Mouse (Mus musculus) layer of hippocampus, postnatal 14 days (tissue): ENCODE data around the gene 1700024B05Rik. TPM values are rescaled to one million over a fixed set of nuclear protein-coding genes. Genes with fewer than 3 reads are reported as not detected.
"Not testable (repeated sequence)": the region's sequence is repeated elsewhere in the genome, so short reads cannot be mapped to it uniquely, and the experiment has no call there.

Experiments
- DNase-seq, 2 experiments: peaks; one replicate each; pipeline ENCODE4 v3.0.0; 2021 to 2022; ENCODE audit warnings: low spot score in 2 of 2, mixed read lengths in 1 of 2
- long read RNA-seq, 2 experiments: library from polyadenylated mRNA; stranded (forward); transcript quantifications; one replicate each; pipeline ENCODE4 v2.0.0; 2021
- total RNA-seq, 2 experiments: library from RNA; stranded (reverse); gene quantifications; 2 replicates each; pipeline ENCODE4 v1.2.3; 2021

Gene 1700024B05Rik
- total RNA-seq = not detected
- long read RNA-seq, experiment 1 = 0 reads
- long read RNA-seq, experiment 2 = 0 reads

DNA sequence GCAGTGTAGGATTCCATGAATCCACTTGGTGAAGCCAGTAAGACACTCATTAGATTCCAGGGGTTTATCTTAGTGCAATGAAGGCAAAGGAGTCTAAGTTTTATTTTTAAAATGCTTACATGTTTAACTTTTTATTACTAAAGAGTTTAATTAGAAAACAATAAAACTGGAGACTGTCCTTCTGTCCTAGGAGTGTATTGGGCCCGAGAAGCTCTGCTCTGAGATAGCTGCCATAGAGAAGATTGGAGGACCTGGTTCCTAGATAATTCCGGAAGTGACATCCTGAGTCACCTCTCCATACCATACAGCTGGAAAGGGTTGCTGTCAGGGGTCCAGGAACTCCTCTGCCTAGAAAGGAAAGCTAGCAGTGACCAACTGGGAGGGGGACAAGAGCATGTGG lies at the start of gene 1700024B05Rik:
TSS of gene 1700024B05Rik (plus strand) at position 301 of the 400 bp plus-strand sequence.
- not testable (repeated sequence) for DNase-seq

DNA sequence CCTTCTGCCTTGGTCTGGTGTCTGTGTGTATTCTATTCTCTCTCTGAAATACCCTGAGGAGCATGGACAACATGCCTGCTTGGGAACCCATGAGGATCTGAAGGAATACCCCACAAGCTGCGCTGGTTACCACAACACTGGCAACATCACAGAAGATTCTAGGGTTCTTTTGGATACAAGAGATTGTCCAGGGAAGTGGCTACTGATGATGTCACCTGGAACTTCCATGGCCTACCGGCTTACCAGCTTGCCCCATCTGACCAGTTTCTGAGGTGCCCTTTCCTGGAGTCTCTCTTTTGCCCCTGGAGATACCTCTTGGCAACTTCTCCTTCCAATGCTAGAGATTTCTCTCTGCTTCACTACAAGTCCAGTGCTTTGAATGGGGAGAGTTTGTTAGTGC lies 36.6 kb upstream of the 1700024B05Rik start, which contains the start of gene Gm7980:
TSS of gene Gm7980 (minus strand) at position 101 of the 400 bp plus-strand sequence.
- not testable (repeated sequence) for DNase-seq

DNA sequence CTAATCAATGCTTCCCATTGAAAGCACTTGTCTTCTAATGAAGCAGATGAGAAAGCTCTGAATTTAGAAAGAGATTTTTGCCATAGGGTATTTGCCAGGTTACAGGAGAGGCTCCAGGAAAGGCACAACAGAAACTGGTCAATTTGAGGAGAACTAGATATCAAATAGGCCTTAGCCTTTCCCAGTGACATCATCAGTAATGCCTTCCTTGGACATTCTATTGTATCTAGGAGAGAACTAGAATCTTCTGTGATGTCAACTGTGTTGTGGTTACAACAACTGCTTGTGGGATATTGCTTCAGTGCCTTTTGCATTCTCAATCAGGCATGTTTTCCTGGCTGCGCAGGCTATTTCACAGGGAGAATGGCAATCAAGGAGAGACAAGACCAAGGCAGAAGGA lies 19.1 kb upstream of the 1700024B05Rik start, which contains the start of gene 1700049E17Rik1:
TSS of gene 1700049E17Rik1 (plus strand) at position 301 of the 400 bp plus-strand sequence.
- DNase-seq = not testable (repeated sequence)

DNA sequence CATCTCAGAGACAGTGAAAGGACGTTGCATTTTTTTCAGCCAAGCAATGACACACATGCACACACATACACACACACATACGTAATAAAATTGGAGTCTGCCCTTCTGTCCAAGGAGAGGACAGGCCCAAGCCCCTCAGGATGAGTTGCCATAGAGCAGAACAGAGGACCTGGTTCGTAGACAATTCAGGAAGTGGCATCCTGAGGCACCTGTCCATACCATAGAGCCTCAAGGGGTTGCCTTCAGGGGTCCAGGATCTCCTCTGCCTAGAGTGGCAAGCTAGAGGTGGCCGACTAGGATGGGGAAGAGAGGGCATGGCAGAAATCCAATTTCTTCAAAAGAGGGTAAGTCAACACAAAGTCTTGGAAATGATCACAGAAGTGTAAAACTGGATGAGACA lies 20.3 kb downstream of the 1700024B05Rik start:
- DNase-seq = not testable (repeated sequence)

DNA sequence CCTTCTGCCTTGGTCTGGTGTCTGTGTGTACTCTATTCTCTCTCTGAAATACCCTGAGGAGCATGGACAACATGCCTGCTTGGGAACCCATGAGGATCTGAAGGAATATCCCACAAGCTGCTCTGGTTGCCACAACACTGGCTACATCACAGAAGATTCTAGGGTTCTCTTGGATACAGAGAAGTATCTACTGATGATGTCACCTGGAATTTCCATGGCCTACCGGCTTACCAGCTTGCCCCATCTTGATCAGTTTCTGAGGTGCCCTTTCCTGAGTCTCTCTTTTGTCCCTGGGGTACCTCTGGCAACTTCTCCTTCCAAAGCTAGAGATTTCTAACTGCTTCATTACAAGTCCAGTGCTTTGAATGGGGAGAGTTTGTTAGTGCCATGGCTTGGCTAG lies 24.0 kb downstream of the 1700024B05Rik start, which contains the start of gene Gm6401:
TSS of gene Gm6401 (minus strand) at position 101 of the 400 bp plus-strand sequence.
- DNase-seq = not testable (repeated sequence)

DNA sequence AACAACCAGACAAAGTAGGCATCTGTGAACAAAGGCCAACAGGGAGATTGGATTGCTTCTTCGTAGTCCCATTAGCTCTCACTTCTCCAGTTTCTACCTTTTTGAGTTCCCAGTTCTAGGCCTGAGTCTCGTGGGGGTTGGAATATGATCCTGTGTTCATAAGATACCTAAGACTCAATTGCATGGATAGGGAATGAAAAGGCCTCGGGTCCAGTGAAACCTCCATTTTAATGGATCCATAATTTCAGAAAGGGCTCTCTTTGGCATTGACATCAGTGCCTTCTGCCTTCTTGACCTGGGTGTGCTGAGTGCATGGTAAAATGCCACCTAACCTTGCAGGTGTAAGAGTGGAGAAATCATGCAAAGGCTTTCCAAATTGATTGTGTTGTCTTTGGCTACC lies 24.8 kb downstream of the 1700024B05Rik start:
- DNase-seq = not testable (repeated sequence)

DNA sequence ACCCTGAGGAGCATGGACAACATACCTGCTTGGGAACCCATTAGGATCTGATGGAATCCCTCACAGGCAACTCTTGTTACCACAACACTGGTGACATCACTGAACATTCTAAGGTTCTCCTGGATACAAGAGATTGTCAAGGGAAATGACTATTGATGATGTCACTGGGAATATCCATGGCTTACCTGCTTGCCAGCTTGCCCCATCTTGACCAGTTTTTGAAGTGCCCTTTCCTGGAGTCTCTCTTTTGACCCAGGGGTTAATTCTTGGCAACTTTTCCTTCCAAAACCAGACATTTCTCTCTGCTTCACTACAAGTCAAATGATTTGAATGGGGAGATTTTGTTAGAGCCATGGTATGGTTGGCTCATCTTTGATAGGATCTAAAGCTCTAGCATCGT lies 39.4 kb downstream of the 1700024B05Rik start, which contains the start of gene Gm3543:
TSS of gene Gm3543 (minus strand) at position 101 of the 400 bp plus-strand sequence.
- not testable (repeated sequence) for DNase-seq

Other genes starting within 250 kb of the 1700024B05Rik start
- not detected for gene Gm8068, start 242.1 kb upstream of the 1700024B05Rik start, total RNA-seq
- gene Gm7929, start 193.4 kb upstream of the 1700024B05Rik start, total RNA-seq = not detected
- not detected for gene Gm47189, start 171.6 kb upstream of the 1700024B05Rik start, total RNA-seq
- not detected for gene Gm7980, start 36.7 kb upstream of the 1700024B05Rik start, total RNA-seq
- not detected for gene 1700049E17Rik1, start 19.0 kb upstream of the 1700024B05Rik start, total RNA-seq
- not detected for gene Gm6401, start 23.9 kb downstream of the 1700024B05Rik start, total RNA-seq
- 1 to 10 TPM in 1 of 2 experiments, under 1 TPM in 1; 0.99 to 1.0 TPM for gene Gm3543, start 39.3 kb downstream of the 1700024B05Rik start, total RNA-seq
- not detected for gene Gm7951, start 173.4 kb downstream of the 1700024B05Rik start, total RNA-seq
- not detected for gene Gm17027, start 218.6 kb downstream of the 1700024B05Rik start, total RNA-seq
- gene Gm3573, start 246.8 kb downstream of the 1700024B05Rik start, total RNA-seq = 1 to 10 TPM in 1 of 2 experiments, under 1 TPM in 1; 0.67 to 1.5 TPM